Mouse (Mus musculus) liver, embryonic 13.5 days (tissue): Measurements from ENCODE around the gene Foxp2. TPM values are rescaled to one million over a fixed set of nuclear protein-coding genes. Genes with fewer than 3 reads are reported as not detected.

Experiments used
- microRNA-seq: library from miRNA; unstranded; fragments of <30 nt; microRNA quantifications from one replicate; pipeline ENCODE4, GENCODE M21; 2016
- polyA plus RNA-seq: library from polyadenylated mRNA; unstranded; fragments of >200 nt; fragmentation: Nextera tagmentation; extraction: Ambion mirVana; gene quantifications from 2 replicates; pipeline ENCODE4 v1.2.1, GENCODE M21; 2015

Gene Foxp2
- polyA plus RNA-seq, 1 experiment from 2014 or later = 0.58 TPM

Small RNA genes within 50 kb of the gene (microRNA-seq; reads per million reads assigned to microRNA genes)
- not detected for gene Gm25470

Other genes with a start within 250 kb of the Foxp2 start
- gene Ppp1r3a, start 146.1 kb upstream of the Foxp2 start, polyA plus RNA-seq = 0.02 TPM in 1 of 2 replicates, not detected in the other